Mouse (Mus musculus): ENCODE results near the gene Bicral. TPM values are rescaled to one million over a fixed set of nuclear protein-coding genes. Genes with fewer than 3 reads are reported as not detected.
A peak's percentile ranks its signal among the peaks of the same experiment; 100 is the strongest.

Bicral gene
- total RNA-seq, 2 experiments from 2014 or later = 64.6 to 68.4 TPM

DNA sequence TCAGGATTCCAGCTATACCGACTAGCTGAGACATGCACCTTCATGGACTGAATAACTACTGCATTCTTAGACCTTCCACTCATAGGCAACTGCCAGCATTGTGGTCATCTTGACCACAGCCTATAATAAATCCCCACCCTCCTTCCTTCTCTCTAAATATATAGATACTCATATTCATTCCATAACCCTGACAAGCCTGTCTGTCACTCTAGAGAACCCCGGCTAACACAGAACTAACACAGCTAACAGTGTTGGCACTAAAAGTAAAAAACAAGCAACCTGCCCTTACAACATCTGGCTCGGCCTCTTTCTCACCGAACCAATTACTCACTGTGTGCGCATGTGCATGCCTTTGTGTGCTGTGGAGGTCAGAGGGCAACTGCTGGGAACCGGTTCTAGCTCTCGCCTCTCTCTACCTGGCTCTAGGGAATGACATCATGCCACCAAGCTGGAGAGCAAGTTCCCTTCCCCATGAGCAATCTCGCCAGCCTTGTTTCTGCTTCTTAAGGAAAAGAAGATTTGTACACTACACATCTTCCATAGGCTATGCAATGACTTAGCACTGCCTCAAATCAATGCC, 18.2 kb upstream of the Bicral start:
- ATAC-seq (replicated peaks; ENCODE audit: low FRiP score, poor library complexity, severe bottlenecking) = no peak

DNA sequence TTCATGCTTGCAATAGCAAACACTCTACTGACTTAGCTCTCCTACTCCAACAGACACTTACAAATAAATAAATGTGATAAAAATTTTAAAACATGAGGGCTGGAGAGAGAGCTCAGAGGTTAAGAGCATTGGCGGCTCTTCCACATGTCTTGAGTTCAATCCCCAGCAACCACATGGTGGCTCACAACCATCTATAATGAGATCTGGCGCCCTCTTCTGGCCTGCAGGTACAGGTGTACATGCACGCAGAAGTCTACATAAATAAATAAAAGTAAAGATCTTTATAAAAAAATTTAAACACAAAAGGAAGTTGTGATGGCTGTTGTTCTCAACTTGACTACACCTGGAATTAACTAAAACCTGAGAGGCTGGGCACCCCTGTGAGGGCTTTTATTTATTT, 17.3 kb upstream of the Bicral start:
- no peak for ATAC-seq (replicated peaks; ENCODE audit: low FRiP score, poor library complexity, severe bottlenecking)

DNA sequence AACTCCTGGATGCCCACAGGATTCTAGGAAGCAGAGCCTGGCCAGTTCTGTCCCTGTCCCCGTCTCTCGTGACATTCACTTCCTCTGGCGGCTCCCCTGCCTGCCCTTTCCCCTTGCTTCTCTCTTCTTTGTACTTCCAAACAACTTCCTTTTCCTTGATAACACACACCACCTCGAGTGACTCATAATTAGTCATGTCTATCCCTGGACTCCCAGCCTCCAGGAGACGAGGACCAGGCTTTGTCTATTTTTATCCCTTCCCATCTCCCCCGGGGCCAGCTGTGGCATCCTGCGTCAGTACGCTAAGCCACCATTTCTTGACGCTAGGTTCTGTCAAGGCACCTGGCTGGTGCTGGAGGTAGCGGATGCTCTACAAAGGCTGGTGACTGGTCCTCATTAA, 15.9 kb upstream of the Bicral start:
- no peak for ATAC-seq (replicated peaks; ENCODE audit: low FRiP score, poor library complexity, severe bottlenecking)

DNA sequence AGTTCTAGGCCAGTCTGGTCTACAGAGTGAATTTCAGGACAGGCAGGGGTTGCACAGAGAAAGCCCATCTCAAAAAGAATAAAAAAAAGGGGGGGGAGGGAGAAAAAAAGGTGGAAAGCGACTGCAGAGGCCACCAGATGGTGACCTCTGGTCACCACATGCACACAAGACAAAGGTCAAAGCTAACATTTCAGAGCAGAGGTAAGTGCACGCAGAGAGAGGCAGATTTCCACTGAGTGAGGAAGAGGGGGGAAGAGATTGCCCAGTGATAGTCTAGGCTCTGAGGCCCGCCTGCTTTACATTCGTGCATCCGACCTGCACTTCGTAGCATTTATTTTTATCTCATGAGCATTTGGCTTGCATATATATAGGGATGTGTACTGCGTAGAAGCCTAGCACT, 14.5 kb upstream of the Bicral start:
- ATAC-seq (replicated peaks; ENCODE audit: low FRiP score, poor library complexity, severe bottlenecking) = no peak

DNA sequence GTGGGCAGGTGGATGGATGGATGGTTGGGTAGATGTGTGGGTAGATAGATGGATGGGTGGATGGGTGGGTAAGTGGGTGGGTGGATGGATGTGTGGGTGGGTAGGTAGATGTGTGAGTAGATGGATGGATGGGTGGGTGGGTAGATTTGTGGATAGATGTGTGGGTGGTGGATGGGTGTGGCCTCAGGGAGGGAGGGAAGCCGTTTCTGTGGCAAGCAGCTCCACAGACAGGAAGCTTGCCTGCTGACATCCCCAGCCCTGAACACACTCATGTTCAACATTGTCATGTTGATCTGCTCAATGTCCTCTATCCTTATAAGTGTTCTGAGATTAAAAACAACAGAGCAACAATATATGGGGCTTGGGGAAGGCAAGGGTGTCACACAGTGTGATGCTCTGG, 12.6 kb upstream of the Bicral start:
- no peak for ATAC-seq (replicated peaks; ENCODE audit: low FRiP score, poor library complexity, severe bottlenecking)

DNA sequence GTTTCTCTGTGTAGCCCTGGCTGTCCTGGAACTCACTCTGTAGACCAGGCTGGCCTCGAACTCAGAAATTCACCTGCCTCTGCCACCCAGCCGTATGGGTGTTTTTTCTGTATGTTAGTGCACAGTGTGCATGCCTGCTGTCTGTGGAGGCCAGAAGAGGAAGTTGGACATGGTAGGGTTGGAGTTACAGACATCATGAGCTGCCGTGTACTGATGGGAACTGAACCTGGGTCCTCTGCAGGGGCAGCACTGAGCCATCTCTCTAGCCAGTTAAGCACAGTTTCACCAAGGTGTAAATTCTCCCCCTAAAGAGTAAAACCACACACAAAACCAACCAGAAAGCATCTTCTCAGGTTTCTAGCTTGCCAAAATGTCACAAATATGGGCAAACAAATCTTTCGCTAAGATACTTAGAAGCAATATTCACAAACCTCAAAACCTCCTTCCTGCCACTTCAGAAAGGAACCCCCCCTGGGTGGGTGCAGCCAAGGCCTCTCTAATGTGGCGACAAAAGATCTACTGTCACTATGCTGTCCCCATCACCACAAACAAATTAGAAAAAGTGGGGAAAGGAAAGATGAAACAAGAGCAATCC, 12.0 kb upstream of the Bicral start:
- ATAC-seq (replicated peaks; ENCODE audit: low FRiP score, poor library complexity, severe bottlenecking) = no peak

DNA sequence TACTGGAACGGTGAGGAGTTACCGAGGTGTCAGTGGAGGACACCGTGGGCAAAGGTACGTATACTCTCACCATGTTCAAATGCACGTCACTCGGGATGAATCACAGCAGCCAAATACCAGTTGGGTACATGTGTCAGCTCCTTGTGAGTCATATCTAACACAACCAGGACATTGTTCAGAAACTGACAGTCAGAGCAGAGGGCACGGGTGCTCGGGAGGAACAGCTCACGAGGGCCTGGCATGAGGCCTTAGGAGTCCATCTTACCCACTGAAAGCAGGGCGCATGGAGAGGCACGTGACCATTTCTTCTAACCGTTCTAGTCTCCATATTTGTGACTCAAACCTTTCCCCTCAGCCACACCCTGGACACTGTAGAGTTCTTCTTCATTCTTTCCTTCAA, 8.6 kb upstream of the Bicral start:
- ATAC-seq (replicated peaks; ENCODE audit: low FRiP score, poor library complexity, severe bottlenecking) = no peak

DNA sequence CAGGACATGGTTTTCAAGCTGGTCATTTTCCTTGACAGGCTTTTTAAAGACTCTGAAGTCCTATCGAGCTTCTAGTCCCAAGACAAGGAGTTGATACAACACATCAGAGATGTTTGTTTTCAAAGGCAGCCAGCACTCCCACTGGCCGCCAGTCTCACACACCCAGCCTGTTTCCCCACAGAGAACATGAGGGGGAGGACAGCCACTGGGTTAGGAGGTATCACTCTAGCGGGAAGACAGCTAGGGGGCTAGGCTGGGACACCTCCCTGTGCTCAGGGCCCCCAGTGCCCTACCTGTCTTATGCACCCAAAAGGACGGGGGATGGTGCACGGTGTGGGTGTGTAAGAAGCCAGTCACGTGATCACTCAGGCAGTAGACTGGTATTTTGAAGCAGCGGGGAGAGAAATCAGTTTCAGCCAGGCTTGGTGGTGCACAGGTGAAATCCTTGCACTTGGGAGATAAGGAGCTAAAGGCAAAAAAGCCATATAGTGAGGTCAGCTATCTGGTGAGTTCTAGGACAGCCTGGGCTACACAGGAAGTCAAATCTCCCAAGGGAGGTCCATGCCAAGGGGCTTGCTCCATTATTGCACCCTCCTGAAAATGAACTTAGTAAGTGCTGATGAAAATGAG, 6.4 kb upstream of the Bicral start:
- 0 out of 2 replicates have a peak, but pooled peaks have one; percentile 35 for ATAC-seq (replicated peaks; ENCODE audit: low FRiP score, poor library complexity, severe bottlenecking)

DNA sequence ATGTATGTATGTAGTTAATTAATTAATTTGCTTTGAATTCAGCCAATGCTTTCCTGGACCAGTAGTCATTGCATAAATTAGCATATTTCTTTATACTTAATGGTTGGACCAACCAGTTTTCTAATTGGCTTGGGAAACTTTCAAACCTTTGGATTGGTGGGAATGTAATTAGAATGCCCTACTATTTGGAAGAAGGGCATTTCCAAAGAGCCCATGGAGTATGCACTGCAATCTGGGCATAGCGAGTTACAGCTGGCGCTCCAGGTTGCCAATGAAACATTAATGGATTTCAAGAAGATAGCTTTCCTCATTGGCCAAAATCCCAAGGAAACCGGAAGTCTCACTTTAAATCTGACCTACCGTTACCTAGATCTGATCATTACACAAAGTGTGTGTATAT, 1.8 kb upstream of the Bicral start:
- no peak for ATAC-seq (replicated peaks; ENCODE audit: low FRiP score, poor library complexity, severe bottlenecking)

DNA sequence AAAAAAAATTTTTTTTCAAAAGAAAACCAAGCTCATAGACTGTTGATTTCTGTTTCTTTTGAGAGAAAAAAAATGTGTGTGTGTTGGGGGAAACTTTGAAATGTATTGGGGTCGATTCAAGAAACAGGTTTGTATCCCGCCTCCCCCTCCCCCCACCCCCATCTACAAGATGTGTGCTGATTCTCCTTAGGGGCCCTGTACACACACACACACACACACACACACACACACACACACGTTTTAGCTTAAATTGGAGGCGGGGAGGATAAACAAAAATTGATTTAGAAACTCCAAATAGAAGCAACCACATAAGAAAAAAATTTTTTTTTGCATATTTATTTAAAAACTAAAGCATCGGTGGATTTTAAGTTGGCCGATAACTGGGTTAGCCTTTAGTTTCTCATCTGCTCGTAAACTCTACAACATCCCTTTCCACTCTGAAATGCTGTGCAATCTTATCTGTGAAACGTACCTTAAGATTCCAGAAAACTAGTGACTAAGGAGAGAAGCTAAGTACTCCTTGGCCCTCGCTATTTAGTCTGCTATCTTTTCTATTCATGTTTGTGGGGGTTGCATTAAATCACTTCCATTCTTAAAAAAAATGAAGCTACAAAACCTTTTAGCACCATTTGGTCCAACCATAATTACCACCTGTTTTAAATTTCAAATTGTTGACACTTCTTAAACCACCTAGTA, 615 bp upstream of the Bicral start:
- no peak for ATAC-seq (replicated peaks; ENCODE audit: low FRiP score, poor library complexity, severe bottlenecking)

DNA sequence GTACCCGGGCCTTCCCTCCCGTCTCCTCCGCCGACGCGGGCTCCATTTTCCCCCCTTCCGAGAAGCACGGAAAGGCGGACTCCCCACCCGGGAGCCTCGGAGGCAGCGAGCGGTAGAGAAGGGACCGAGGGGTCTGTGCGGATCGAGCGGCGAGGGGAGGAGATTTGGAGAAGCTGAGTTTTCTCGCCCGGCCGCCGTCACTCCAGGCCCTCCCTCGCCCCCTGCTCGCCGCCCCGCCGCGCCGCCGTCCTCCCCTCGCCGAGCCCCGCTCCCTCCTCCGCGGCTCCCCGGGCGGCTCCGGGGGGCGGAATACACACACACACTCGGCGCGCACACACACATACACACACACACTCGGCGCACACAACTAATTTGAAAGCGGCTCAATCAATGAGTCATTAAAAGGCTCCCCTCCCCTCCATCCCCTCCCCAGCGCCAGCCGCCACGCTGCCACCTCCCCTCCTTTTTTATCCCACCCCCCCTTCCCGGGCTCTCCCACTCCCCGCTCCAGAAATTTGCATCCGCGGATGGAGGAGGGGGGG, 850 bp downstream of the Bicral start:
- peak; percentile 56 for ATAC-seq (replicated peaks; ENCODE audit: low FRiP score, poor library complexity, severe bottlenecking)

DNA sequence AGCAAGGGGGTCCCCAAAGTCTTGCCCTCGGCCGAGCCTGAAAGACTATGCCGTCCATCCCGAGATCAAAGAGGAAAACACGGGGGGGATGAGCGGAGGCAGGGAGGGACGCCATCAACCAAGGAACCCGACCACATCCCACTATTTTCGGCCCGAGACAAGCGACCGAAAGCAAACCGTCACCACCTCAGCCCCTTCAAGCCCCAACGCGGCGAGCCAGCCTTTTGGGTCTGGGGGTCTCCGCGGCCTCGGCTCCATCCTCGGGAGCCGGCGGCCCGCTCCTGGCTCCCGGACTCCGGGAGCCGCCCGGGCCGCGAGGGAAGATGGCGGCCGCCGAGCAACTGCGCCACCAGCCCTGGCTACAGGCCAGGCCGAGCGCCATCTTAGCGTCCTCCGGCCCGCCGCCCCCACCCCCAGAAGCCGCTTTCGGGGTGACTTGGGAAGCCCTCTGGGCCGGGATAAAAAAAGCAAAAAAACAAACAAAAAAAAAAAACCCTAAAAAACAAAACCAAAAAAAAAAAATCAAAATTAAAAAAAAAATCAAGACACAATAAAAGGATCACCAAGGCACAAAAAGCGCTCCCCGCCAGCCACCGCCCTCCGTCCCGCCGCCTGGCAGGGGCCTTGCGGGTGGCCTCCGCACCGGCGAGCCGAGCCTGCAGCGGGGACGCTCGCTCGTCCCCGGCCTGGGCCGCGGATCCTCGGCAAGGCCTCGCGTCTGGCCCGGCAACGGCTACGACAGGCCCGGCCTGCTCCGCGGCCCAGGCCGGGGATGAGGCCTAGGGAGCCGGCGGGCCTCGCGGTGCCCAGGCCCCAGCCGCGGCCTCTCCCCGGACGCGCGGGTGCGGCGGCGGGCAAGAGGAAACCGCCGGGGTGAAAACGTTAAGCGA, 1.6 kb downstream of the Bicral start:
- peak; percentile 75 for ATAC-seq (replicated peaks; ENCODE audit: low FRiP score, poor library complexity, severe bottlenecking)

DNA sequence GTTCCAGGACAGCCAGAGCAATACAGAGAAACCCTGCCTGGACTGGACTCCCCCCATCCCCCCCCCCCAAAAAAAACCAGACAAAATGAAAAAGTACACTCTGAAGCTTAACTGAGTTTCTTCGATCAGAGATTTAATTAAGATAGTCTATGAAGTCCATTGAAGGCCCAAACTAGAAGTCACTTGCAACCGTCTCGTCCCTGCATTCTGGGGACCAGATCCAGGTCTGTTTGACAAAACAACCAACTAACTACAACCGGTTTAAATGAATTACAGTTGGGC, 2.2 kb downstream of the Bicral start:
- ATAC-seq (replicated peaks; ENCODE audit: low FRiP score, poor library complexity, severe bottlenecking) = no peak

DNA sequence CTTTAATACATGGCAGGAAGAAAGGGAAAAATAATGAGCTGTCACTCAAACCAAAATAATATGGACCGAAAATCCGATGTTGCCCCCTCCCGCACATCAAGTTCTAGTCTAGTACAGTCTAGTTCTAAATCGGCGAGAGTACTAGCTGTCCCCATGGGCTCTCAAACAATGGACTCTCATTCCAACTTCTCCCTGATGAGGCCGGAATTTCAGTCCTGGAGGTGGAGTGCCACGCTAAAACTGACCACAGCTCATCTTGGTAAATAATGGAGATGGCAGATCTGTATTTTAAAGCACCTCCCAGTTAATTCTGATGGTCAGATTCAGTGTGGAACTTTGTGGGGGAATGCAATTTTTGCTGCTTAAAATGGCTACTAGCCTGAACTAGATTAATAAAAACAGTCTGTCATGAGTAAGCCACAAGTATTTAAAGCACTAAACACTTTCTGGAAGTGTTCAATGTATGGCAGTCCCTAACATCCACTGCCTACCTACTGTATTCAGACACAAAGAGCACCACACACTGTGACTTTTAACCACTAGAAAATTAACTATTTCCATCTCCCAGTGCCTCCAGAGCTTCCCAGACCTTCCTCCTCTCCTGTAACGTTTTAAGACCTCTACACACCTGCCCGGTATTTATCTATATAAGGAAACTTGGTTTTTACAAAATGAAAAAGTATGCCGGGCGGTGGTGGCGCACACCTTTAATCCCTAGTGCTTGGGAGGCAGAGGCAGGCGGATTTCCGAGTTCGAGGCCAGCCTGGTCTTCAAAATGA, 2.8 kb downstream of the Bicral start:
- ATAC-seq (replicated peaks; ENCODE audit: low FRiP score, poor library complexity, severe bottlenecking) = no peak

DNA sequence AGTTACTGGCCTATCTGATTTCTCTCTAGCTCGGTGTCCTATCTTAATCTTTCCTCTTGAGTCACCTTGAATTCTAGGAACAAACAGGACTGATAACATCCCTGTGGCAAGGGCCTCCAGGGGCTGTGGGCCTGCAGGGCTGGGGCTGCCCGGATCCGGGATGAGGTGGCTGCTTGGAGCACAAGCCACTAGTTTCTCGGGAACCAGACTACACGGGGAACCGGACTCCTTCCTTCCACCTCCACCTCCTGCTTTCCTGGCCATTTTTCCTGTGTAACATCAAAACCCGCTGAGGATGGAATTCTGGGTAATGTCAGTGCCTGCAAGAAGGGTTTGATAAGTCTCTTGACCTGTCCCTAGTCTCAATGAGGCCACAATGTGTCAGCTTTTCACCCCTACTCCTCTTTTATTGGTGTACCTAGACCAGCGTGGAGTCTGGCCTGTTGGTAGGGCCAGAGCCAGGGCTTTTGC, 3.6 kb downstream of the Bicral start:
- no peak for ATAC-seq (replicated peaks; ENCODE audit: low FRiP score, poor library complexity, severe bottlenecking)

DNA sequence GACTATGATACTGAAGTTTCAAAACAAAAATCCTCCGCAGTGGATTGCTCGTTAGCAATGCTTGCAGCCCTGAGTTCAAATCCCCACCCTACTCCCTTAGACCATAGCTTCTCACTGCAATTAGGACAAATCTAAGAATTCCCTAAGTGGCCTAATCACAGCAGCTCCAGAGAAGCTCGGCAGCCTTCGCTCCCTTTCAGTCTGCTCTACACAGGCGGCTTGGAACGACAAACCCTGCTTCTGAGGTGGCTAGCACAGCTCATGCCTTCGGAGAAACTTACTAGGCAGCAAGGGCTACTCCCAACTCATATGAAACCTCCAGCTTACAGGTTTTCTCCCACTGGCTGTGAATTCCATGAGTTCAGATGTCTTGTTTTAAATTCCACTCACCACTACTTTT, 4.2 kb downstream of the Bicral start:
- no peak for ATAC-seq (replicated peaks; ENCODE audit: low FRiP score, poor library complexity, severe bottlenecking)

DNA sequence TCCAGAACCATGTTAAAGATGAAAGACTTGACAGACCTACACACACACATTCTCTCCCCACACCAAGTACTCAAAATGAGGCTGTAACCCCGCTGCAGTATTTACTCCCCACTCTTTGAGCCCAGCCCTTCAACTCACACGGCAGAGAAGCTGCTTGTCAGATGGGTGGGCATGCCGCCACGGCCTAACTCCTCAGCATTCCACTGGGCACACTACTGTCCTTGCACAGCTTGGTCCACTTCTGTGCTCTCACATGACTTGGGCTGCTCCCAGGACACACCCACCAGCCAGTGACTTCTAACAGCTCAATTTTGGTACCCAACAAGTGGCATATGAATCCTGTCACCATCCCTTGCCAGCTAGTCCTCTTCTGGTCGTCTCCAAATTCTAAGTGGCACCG, 5.0 kb downstream of the Bicral start:
- ATAC-seq (replicated peaks; ENCODE audit: low FRiP score, poor library complexity, severe bottlenecking) = no peak

DNA sequence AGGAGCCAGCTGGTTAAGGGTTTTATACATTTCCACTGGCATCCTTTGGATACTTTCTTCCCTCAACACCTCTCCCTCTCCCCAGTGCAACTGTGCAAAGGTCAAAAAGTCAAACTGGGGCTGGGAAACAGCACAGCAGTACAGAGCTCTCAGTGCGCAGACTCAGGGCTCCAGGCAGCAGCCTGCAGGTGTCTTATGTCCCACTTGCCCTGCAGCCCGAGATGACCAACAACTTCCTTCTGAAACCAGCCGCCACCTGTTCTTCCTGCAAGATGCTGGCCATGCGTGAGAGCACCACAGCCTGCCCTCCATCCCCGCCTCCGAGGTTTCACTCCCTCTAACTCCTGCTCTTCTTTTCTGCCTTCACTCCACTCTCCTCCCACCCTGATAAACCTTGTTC, 5.6 kb downstream of the Bicral start:
- no peak for ATAC-seq (replicated peaks; ENCODE audit: low FRiP score, poor library complexity, severe bottlenecking)

DNA sequence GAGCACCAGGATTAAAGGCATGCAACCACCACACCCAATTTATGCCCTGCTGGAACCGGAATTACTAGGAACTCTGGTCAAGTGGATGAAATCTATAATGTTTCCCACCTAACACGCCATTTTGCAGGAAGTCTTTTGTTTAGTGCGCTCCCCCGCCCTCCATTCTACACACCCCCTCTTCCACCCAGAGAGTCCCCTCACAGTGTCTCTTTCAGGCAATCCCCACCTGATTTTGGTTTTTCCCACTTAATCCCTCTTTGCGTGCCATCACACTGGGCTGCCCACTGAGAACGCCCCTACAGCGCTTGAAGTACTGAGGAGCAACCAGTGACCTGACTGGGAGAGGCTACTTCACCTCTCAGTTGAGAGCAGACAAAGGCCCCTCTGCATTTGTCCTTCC, 11.1 kb downstream of the Bicral start:
- no peak for ATAC-seq (replicated peaks; ENCODE audit: low FRiP score, poor library complexity, severe bottlenecking)

All from erythroid progenitor cell, adult 5-6 weeks (primary cell).